Mouse (Mus musculus): ENCODE measurements at regions not wholly inside any gene's neighbourhood (a gene's known extent, or its start where the extent isn't known, plus 50 kb on each side); places are given as distances from the start of the nearest gene placed in this dataset.

DNA sequence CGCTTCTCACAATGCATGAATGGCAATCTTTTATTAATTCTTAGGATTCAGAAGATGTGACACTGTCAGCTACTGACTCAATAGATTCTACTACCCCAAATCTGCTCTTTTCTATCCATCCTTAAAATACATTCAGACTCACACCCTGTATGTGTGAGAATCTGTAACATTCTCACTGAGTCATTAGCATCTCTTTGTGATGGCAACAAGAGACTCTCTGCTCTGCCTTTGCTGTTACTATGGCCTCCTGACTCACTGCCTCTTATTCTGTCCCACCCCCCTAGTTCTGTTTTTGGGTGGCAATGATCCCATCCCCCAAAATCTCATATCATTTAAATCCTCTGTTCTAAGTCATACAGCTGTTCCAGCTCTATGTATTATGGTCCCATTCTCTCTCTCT, 159.5 kb upstream of the C030005K15Rik start:
- H3K27ac ChIP-seq (replicated peaks; ENCODE audit: low read depth, low read length): no peak overlapping the region
- H3K4me3 ChIP-seq (ENCODE audit: low read depth, low read length): no peak overlapping the region
- ATAC-seq (replicated peaks; ENCODE audit: insufficient number of reproducible peaks, low FRiP score, low TSS enrichment, low read depth) (no peak), DNase-seq (ENCODE audit: low spot score) (no peak)
- H3K27me3 ChIP-seq (ENCODE audit: control insufficient read depth, insufficient read depth, low read length): no peaks in the 10 kb centered on the region
- H3K4me1 ChIP-seq (ENCODE audit: control insufficient read depth, insufficient read depth, low read length): no peaks in the 10 kb centered on the region
- H3K9me3 ChIP-seq (replicated peaks; ENCODE audit: control insufficient read depth, low read length): no peaks in the 10 kb centered on the region
- H3K36me3 ChIP-seq (replicated peaks; ENCODE audit: control insufficient read depth, insufficient read depth, low read depth, low read length): no peaks in the 10 kb centered on the region
- H3K9ac ChIP-seq (replicated peaks; ENCODE audit: low read length): no peak overlapping the region
- 86% methylated on average over 1 of the region's 1 CpGs for WGBS
- no peak overlapping the region for H3K4me2 ChIP-seq (ENCODE audit: low read depth, low read length)

DNA sequence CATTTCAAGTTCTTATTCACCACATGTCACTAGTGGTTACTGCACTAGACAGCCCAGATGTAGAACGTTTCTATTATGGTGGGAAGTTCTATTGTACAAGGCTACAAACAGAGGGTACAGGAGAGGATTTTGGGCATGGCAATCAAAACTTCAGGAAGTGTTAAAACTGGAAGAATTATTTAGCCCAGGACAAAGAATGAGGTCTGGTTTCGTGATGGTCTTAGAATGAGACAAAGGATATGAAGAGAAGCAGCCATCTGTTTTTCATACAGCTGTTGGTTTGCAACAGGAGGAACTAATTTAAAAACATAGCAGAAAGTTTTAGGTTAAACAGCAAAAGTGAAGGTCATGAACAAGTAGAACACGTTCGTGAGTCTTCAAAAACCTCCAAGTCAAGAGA, 179.2 kb upstream of the C030005K15Rik start:
- Histone ChIP-seq H3K4me3 (ENCODE audit: low read depth, low read length) (no peak overlapping the region), H3K27ac (replicated peaks; ENCODE audit: low read depth, low read length) (no peak overlapping the region), H3K4me1 (ENCODE audit: control insufficient read depth, insufficient read depth, low read length) (no peaks in the 10 kb centered on the region), H3K36me3 (replicated peaks; ENCODE audit: control insufficient read depth, insufficient read depth, low read depth, low read length) (no peaks in the 10 kb centered on the region), H3K27me3 (ENCODE audit: control insufficient read depth, insufficient read depth, low read length) (no peaks in the 10 kb centered on the region), H3K4me2 (ENCODE audit: low read depth, low read length) (no peak overlapping the region), H3K9ac (replicated peaks; ENCODE audit: low read length) (no peak overlapping the region), H3K9me3 (replicated peaks; ENCODE audit: control insufficient read depth, low read length) (no peaks in the 10 kb centered on the region)
- ATAC-seq (replicated peaks; ENCODE audit: insufficient number of reproducible peaks, low FRiP score, low TSS enrichment, low read depth) (0 out of 2 replicates have a peak, but pooled peaks have one; percentile 56), DNase-seq (ENCODE audit: low spot score) (peak; percentile 67)
- WGBS: 30% methylated on average over 4 of the region's 4 CpGs

DNA sequence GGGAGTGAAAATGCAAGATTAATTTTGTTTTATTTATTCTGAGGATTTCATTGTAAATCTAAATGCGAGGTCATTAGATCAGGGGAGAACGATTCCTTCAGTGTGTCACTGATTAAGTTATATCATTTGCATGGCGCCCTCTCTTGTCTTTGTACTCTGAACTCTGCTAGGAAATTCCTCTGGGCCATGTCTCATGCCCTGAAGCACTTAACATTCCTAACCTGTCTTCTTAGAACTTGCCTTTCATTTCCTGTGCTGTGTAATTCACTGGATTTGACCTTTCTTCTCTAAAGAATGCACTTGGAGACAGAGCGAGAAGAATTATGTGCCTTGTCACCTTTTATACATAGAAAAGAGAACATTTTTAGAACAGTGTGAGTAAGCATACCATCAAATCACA, 199.0 kb upstream of the C030005K15Rik start:
- DNase-seq (ENCODE audit: low spot score) (peak; percentile 45), ATAC-seq (replicated peaks; ENCODE audit: insufficient number of reproducible peaks, low FRiP score, low TSS enrichment, low read depth) (no peak)
- Histone ChIP-seq H3K4me1 (ENCODE audit: control insufficient read depth, insufficient read depth, low read length) (no peaks in the 10 kb centered on the region), H3K4me3 (ENCODE audit: low read depth, low read length) (no peak overlapping the region), H3K9me3 (replicated peaks; ENCODE audit: control insufficient read depth, low read length) (no peaks in the 10 kb centered on the region), H3K4me2 (ENCODE audit: low read depth, low read length) (no peak overlapping the region), H3K9ac (replicated peaks; ENCODE audit: low read length) (no peak overlapping the region), H3K27ac (replicated peaks; ENCODE audit: low read depth, low read length) (no peak overlapping the region), H3K36me3 (replicated peaks; ENCODE audit: control insufficient read depth, insufficient read depth, low read depth, low read length) (no peaks in the 10 kb centered on the region), H3K27me3 (ENCODE audit: control insufficient read depth, insufficient read depth, low read length) (no peaks in the 10 kb centered on the region)
- 34% methylated on average over 4 of the region's 4 CpGs for WGBS

DNA sequence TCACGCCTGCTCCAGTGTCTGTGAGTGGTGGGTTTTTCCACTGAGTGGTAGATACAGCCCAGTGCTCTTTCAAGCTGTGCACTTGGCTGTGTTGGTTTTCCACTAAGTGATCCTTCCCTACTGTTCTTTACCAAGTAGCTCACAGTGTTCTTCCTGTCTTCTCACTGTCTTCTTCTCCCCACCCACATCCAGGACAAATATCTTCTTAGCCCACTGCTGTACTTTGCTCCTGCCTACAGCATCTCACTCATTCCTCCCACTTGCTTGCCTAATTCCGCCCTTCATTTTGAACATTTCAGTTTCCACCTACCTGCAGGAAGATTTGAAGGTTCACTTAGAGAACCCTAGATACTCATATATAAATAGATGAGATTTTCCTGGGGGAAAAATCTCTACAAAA, 213.8 kb upstream of the C030005K15Rik start:
- Histone ChIP-seq H3K27me3 (ENCODE audit: control insufficient read depth, insufficient read depth, low read length) (no peaks in the 10 kb centered on the region), H3K27ac (replicated peaks; ENCODE audit: low read depth, low read length) (no peak overlapping the region), H3K4me3 (ENCODE audit: low read depth, low read length) (no peak overlapping the region), H3K4me1 (ENCODE audit: control insufficient read depth, insufficient read depth, low read length) (no peaks in the 10 kb centered on the region), H3K4me2 (ENCODE audit: low read depth, low read length) (no peak overlapping the region), H3K9ac (replicated peaks; ENCODE audit: low read length) (no peak overlapping the region), H3K36me3 (replicated peaks; ENCODE audit: control insufficient read depth, insufficient read depth, low read depth, low read length) (no peaks in the 10 kb centered on the region), H3K9me3 (replicated peaks; ENCODE audit: control insufficient read depth, low read length) (no peaks in the 10 kb centered on the region)
- DNase-seq (ENCODE audit: low spot score) (no peak), ATAC-seq (replicated peaks; ENCODE audit: insufficient number of reproducible peaks, low FRiP score, low TSS enrichment, low read depth) (no peak)
- 85% methylated on average over 2 of the region's 2 CpGs for WGBS

- Histone ChIP-seq H3K4me2 (ENCODE audit: low read depth, low read length) (no peak overlapping the region), H3K4me1 (ENCODE audit: control insufficient read depth, insufficient read depth, low read length) (no peaks in the 10 kb centered on the region), H3K27me3 (ENCODE audit: control insufficient read depth, insufficient read depth, low read length) (no peaks in the 10 kb centered on the region), H3K36me3 (replicated peaks; ENCODE audit: control insufficient read depth, insufficient read depth, low read depth, low read length) (no peaks in the 10 kb centered on the region), H3K4me3 (ENCODE audit: low read depth, low read length) (no peak overlapping the region), H3K27ac (replicated peaks; ENCODE audit: low read depth, low read length) (no peak overlapping the region), H3K9me3 (replicated peaks; ENCODE audit: control insufficient read depth, low read length) (no peaks in the 10 kb centered on the region), H3K9ac (replicated peaks; ENCODE audit: low read length) (no peak overlapping the region)
- 72% methylated on average over 1 of the region's 1 CpGs for WGBS
- ATAC-seq (replicated peaks; ENCODE audit: insufficient number of reproducible peaks, low FRiP score, low TSS enrichment, low read depth) (no peak), DNase-seq (ENCODE audit: low spot score) (no peak)
Observed at GRCm38 (mm10) chr10:97965881-97966280, 239.3 kb upstream of the C030005K15Rik start.

DNA sequence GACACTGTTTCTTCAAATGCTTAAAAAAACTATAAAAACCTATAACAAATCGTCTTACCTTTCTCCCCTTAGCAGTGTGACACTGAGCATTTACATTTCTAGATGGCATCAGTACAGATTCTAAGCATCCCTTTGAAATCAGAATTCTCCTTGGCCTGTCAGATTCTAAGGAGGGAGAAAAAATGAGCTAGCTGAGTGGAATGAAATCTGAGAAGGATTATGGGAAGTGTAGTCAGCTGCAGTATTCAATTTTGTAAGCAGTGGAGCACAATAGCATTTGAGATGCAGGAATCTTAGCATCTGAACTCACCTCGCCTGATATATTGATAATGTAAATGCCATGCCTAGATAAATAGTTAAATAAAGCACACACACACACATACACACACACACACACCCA, 240.4 kb upstream of the C030005K15Rik start:
- H3K9ac ChIP-seq (replicated peaks; ENCODE audit: low read length): no peak overlapping the region
- no peaks in the 10 kb centered on the region for H3K4me1 ChIP-seq (ENCODE audit: control insufficient read depth, insufficient read depth, low read length)
- no peak overlapping the region for H3K4me3 ChIP-seq (ENCODE audit: low read depth, low read length)
- H3K9me3 ChIP-seq (replicated peaks; ENCODE audit: control insufficient read depth, low read length): no peaks in the 10 kb centered on the region
- WGBS: 56% methylated on average over 2 of the region's 2 CpGs
- no peaks in the 10 kb centered on the region for H3K27me3 ChIP-seq (ENCODE audit: control insufficient read depth, insufficient read depth, low read length)
- no peak for DNase-seq (ENCODE audit: low spot score)
- H3K4me2 ChIP-seq (ENCODE audit: low read depth, low read length): no peak overlapping the region
- no peak overlapping the region for H3K27ac ChIP-seq (replicated peaks; ENCODE audit: low read depth, low read length)
- ATAC-seq (replicated peaks; ENCODE audit: insufficient number of reproducible peaks, low FRiP score, low TSS enrichment, low read depth): no peak
- no peaks in the 10 kb centered on the region for H3K36me3 ChIP-seq (replicated peaks; ENCODE audit: control insufficient read depth, insufficient read depth, low read depth, low read length)

DNA sequence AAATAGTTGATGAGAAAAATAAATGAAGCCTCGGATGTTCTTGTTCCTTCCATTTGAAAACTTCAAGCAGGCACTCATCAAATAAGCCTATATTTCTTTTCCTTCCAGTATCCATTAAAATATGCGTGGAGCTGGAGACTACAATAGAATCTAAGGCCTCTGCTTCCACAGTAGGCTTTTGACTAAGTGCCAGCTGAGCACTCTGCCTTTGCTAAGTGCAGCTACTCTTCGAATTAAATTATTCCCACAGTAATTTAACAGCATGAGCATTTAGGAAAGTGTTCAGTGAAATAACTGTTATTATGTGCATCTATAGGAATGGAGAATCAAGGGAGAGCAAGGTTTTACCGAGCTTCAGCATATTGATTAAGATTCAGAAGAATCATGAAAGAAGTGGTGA, 280.5 kb upstream of the C030005K15Rik start:
- ATAC-seq (replicated peaks; ENCODE audit: insufficient number of reproducible peaks, low FRiP score, low TSS enrichment, low read depth) (no peak), DNase-seq (ENCODE audit: low spot score) (no peak)
- 69% methylated on average over 4 of the region's 4 CpGs for WGBS
- no peak overlapping the region for H3K9ac ChIP-seq (replicated peaks; ENCODE audit: low read length)
- no peaks in the 10 kb centered on the region for H3K27me3 ChIP-seq (ENCODE audit: control insufficient read depth, insufficient read depth, low read length)
- H3K27ac ChIP-seq (replicated peaks; ENCODE audit: low read depth, low read length): no peak overlapping the region
- no peaks in the 10 kb centered on the region for H3K36me3 ChIP-seq (replicated peaks; ENCODE audit: control insufficient read depth, insufficient read depth, low read depth, low read length)
- no peaks in the 10 kb centered on the region for H3K4me1 ChIP-seq (ENCODE audit: control insufficient read depth, insufficient read depth, low read length)
- H3K9me3 ChIP-seq (replicated peaks; ENCODE audit: control insufficient read depth, low read length): no peaks in the 10 kb centered on the region
- H3K4me3 ChIP-seq (ENCODE audit: low read depth, low read length): no peak overlapping the region
- H3K4me2 ChIP-seq (ENCODE audit: low read depth, low read length): no peak overlapping the region

DNA sequence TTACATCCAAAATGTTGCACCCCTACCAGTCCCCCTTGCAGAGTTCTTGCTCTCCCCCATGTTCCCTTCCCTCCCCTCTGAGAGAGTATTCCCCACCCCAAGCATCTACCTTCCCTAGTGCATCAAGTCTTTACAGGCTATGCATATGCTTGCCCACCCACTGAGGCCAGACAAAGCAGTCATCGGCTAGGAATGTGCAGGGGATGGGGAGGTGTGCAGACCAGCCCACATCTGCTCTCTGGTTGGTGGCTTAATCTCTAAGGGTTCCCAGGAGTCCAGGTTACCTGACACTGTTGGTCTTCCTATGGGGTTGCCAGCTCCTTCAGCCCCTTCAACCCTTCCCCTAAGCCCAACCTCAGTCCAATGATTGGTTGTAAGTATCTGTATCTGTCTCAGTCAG, 281.8 kb upstream of the C030005K15Rik start:
- Histone ChIP-seq H3K27ac (replicated peaks; ENCODE audit: low read depth, low read length) (no peak overlapping the region), H3K9ac (replicated peaks; ENCODE audit: low read length) (no peak overlapping the region), H3K36me3 (replicated peaks; ENCODE audit: control insufficient read depth, insufficient read depth, low read depth, low read length) (no peaks in the 10 kb centered on the region), H3K4me3 (ENCODE audit: low read depth, low read length) (no peak overlapping the region), H3K27me3 (ENCODE audit: control insufficient read depth, insufficient read depth, low read length) (no peaks in the 10 kb centered on the region), H3K4me1 (ENCODE audit: control insufficient read depth, insufficient read depth, low read length) (no peaks in the 10 kb centered on the region), H3K4me2 (ENCODE audit: low read depth, low read length) (no peak overlapping the region), H3K9me3 (replicated peaks; ENCODE audit: control insufficient read depth, low read length) (no peaks in the 10 kb centered on the region)
- DNase-seq (ENCODE audit: low spot score): no peak
- 41% methylated on average over 1 of the region's 1 CpGs for WGBS
- ATAC-seq (replicated peaks; ENCODE audit: insufficient number of reproducible peaks, low FRiP score, low TSS enrichment, low read depth): 0 out of 2 replicates have a peak, but pooled peaks have one; percentile 29
